Mouse (Mus musculus): ENCODE results near the gene Gprc5a. TPM values are rescaled to one million over a fixed set of nuclear protein-coding genes. Genes with fewer than 3 reads are reported as not detected.

The Gprc5a gene
- polyA plus RNA-seq, 1 experiment = 10.8 TPM

- TF ChIP-seq CEBPB (IDR thresholded peaks at IDR 0.05; ENCODE audit: insufficient read depth, poor library complexity, severe bottlenecking) (no peak), USF1 (IDR thresholded peaks at IDR 0.05; ENCODE audit: low read depth) (no peak), MAX (IDR thresholded peaks at IDR 0.05; ENCODE audit: low read depth) (no peak), MYOG (IDR thresholded peaks at IDR 0.05; ENCODE audit: control insufficient read depth in 1 of 3, insufficient read depth in 1 of 3, insufficient read length in 2 of 3, low read depth in 2 of 3) (no peak), TCF3 (IDR thresholded peaks at IDR 0.05; ENCODE audit: insufficient read length, low read depth) (no peak), E2F4 (IDR thresholded peaks at IDR 0.05; ENCODE audit: insufficient read depth) (no peak), TCF12 (IDR thresholded peaks at IDR 0.05; ENCODE audit: insufficient read depth, poor library complexity, severe bottlenecking) (no peak), REST (IDR thresholded peaks at IDR 0.05; ENCODE audit: insufficient read depth, insufficient read length) (no peak), SRF (IDR thresholded peaks at IDR 0.05; ENCODE audit: control insufficient read depth, insufficient read length, low read depth) (no peak), MYOD1 (IDR thresholded peaks at IDR 0.05; ENCODE audit: control insufficient read depth in 1 of 3, insufficient read length in 2 of 3, low read depth in 2 of 3) (no peak), POLR2A (IDR thresholded peaks at IDR 0.05; ENCODE audit: insufficient read length, low read depth) (no peak), POLR2AphosphoS2 (IDR thresholded peaks at IDR 0.05; ENCODE audit: insufficient read length, low read depth) (no peak)
- Histone ChIP-seq H3K79me2 (ENCODE audit: control insufficient read depth, insufficient read depth) (no peaks in the 10 kb centered on the region), H3K36me3 (ENCODE audit: control insufficient read depth, insufficient read depth) (peaks cover 20% of the 10 kb centered on the region), H3K4me3 (no peak overlapping the region), H3K27me3 (ENCODE audit: control insufficient read depth, insufficient read depth, insufficient read length) (no peaks in the 10 kb centered on the region), H3K4me2 (ENCODE audit: low read depth) (no peak overlapping the region), H3ac (ENCODE audit: control insufficient read depth, insufficient read length) (no peak overlapping the region)
Measured at GRCm38 (mm10) chr6:135024781-135025420, 40.5 kb upstream of the Gprc5a start.

- H3K36me3 ChIP-seq (ENCODE audit: control insufficient read depth, insufficient read depth) = peaks cover 15% of the 10 kb centered on the region
Measured at GRCm38 (mm10) chr6:135026232-135026631, 39.2 kb upstream of the Gprc5a start.

GRCm38 (mm10) chr6:135026755-135027154, 38.7 kb upstream of the Gprc5a start:
- Histone ChIP-seq H3ac (ENCODE audit: control insufficient read depth, insufficient read length) (no peak overlapping the region), H3K4me3 (no peak overlapping the region), H3K4me2 (ENCODE audit: low read depth) (no peak overlapping the region), H3K27me3 (ENCODE audit: control insufficient read depth, insufficient read depth, insufficient read length) (no peaks in the 10 kb centered on the region), H3K79me2 (ENCODE audit: control insufficient read depth, insufficient read depth) (no peaks in the 10 kb centered on the region), H3K36me3 (ENCODE audit: control insufficient read depth, insufficient read depth) (peaks cover 12% of the 10 kb centered on the region)
- no peak for TF ChIP-seq TCF3 (IDR thresholded peaks at IDR 0.05; ENCODE audit: insufficient read length, low read depth)
- TF ChIP-seq POLR2AphosphoS2 (IDR thresholded peaks at IDR 0.05; ENCODE audit: insufficient read length, low read depth) = no peak
- no peak for TF ChIP-seq POLR2A (IDR thresholded peaks at IDR 0.05; ENCODE audit: insufficient read length, low read depth)
- TF ChIP-seq MYOG (IDR thresholded peaks at IDR 0.05; ENCODE audit: control insufficient read depth in 1 of 3, insufficient read depth in 1 of 3, insufficient read length in 2 of 3, low read depth in 2 of 3) = no peak
- TF ChIP-seq SRF (IDR thresholded peaks at IDR 0.05; ENCODE audit: control insufficient read depth, insufficient read length, low read depth) = no peak
- TF ChIP-seq TCF12 (IDR thresholded peaks at IDR 0.05; ENCODE audit: insufficient read depth, poor library complexity, severe bottlenecking) = no peak

More at GRCm38 (mm10) chr6:135026232-135026631, 39.2 kb upstream of the Gprc5a start:
- no peaks in the 10 kb centered on the region for H3K79me2 ChIP-seq (ENCODE audit: control insufficient read depth, insufficient read depth)
- H3K27me3 ChIP-seq (ENCODE audit: control insufficient read depth, insufficient read depth, insufficient read length) = no peaks in the 10 kb centered on the region
- H3K4me3 ChIP-seq = no peak overlapping the region
- no peak overlapping the region for H3ac ChIP-seq (ENCODE audit: control insufficient read depth, insufficient read length)
- no peak for TF ChIP-seq MYOD1 (IDR thresholded peaks at IDR 0.05; ENCODE audit: control insufficient read depth in 1 of 3, insufficient read length in 2 of 3, low read depth in 2 of 3)
- no peak for TF ChIP-seq POLR2AphosphoS2 (IDR thresholded peaks at IDR 0.05; ENCODE audit: insufficient read length, low read depth)
- no peak for TF ChIP-seq POLR2A (IDR thresholded peaks at IDR 0.05; ENCODE audit: insufficient read length, low read depth)
- TF ChIP-seq USF1 (IDR thresholded peaks at IDR 0.05; ENCODE audit: low read depth) = no peak
- no peak for TF ChIP-seq CEBPB (IDR thresholded peaks at IDR 0.05; ENCODE audit: insufficient read depth, poor library complexity, severe bottlenecking)
- no peak for TF ChIP-seq E2F4 (IDR thresholded peaks at IDR 0.05; ENCODE audit: insufficient read depth)
- no peak for TF ChIP-seq TCF12 (IDR thresholded peaks at IDR 0.05; ENCODE audit: insufficient read depth, poor library complexity, severe bottlenecking)
- TF ChIP-seq MAX (IDR thresholded peaks at IDR 0.05; ENCODE audit: low read depth) = no peak
- no peak for TF ChIP-seq MYOG (IDR thresholded peaks at IDR 0.05; ENCODE audit: control insufficient read depth in 1 of 3, insufficient read depth in 1 of 3, insufficient read length in 2 of 3, low read depth in 2 of 3)
- no peak for TF ChIP-seq SRF (IDR thresholded peaks at IDR 0.05; ENCODE audit: control insufficient read depth, insufficient read length, low read depth)
- no peak overlapping the region for H3K4me2 ChIP-seq (ENCODE audit: low read depth)

GRCm38 (mm10) chr6:135029246-135029645, 36.2 kb upstream of the Gprc5a start:
- no peaks in the 10 kb centered on the region for H3K79me2 ChIP-seq (ENCODE audit: control insufficient read depth, insufficient read depth)
- no peaks in the 10 kb centered on the region for H3K27me3 ChIP-seq (ENCODE audit: control insufficient read depth, insufficient read depth, insufficient read length)
- H3K36me3 ChIP-seq (ENCODE audit: control insufficient read depth, insufficient read depth) = no peaks in the 10 kb centered on the region
- peak overlapping the region; percentile 24 for H3K4me2 ChIP-seq (ENCODE audit: low read depth)
- H3ac ChIP-seq (ENCODE audit: control insufficient read depth, insufficient read length) = no peak overlapping the region
- H3K4me3 ChIP-seq = no peak overlapping the region
- TF ChIP-seq E2F4 (IDR thresholded peaks at IDR 0.05; ENCODE audit: insufficient read depth) = no peak
- TF ChIP-seq POLR2AphosphoS2 (IDR thresholded peaks at IDR 0.05; ENCODE audit: insufficient read length, low read depth) = no peak
- TF ChIP-seq REST (IDR thresholded peaks at IDR 0.05; ENCODE audit: insufficient read depth, insufficient read length) = no peak
- no peak for TF ChIP-seq TCF3 (IDR thresholded peaks at IDR 0.05; ENCODE audit: insufficient read length, low read depth)
- no peak for TF ChIP-seq MAX (IDR thresholded peaks at IDR 0.05; ENCODE audit: low read depth)
- no peak for TF ChIP-seq USF1 (IDR thresholded peaks at IDR 0.05; ENCODE audit: low read depth)
- no peak for TF ChIP-seq POLR2A (IDR thresholded peaks at IDR 0.05; ENCODE audit: insufficient read length, low read depth)
- TF ChIP-seq TCF12 (IDR thresholded peaks at IDR 0.05; ENCODE audit: insufficient read depth, poor library complexity, severe bottlenecking) = no peak
- TF ChIP-seq CEBPB (IDR thresholded peaks at IDR 0.05; ENCODE audit: insufficient read depth, poor library complexity, severe bottlenecking) = no peak
- no peak for TF ChIP-seq MYOG (IDR thresholded peaks at IDR 0.05; ENCODE audit: control insufficient read depth in 1 of 3, insufficient read depth in 1 of 3, insufficient read length in 2 of 3, low read depth in 2 of 3)
- no peak for TF ChIP-seq MYOD1 (IDR thresholded peaks at IDR 0.05; ENCODE audit: control insufficient read depth in 1 of 3, insufficient read length in 2 of 3, low read depth in 2 of 3)
- no peak for TF ChIP-seq SRF (IDR thresholded peaks at IDR 0.05; ENCODE audit: control insufficient read depth, insufficient read length, low read depth)

All from myocyte (in vitro differentiated cells).